Mouse (Mus musculus) heart, postnatal 0 days (tissue): Measurements from ENCODE around the gene Igf1r.

Experiments
- CTCF ChIP-seq: IDR thresholded peaks from 2 replicates; pipeline ENCODE4 v1.5.1; 2016; ENCODE audit warnings: antibody characterized with exemption, control low read depth, low read depth
- EP300 ChIP-seq: IDR thresholded peaks from 2 replicates; pipeline ENCODE4 v1.6.1; 2016; ENCODE audit warnings: antibody characterized with exemption, low read depth

DNA sequence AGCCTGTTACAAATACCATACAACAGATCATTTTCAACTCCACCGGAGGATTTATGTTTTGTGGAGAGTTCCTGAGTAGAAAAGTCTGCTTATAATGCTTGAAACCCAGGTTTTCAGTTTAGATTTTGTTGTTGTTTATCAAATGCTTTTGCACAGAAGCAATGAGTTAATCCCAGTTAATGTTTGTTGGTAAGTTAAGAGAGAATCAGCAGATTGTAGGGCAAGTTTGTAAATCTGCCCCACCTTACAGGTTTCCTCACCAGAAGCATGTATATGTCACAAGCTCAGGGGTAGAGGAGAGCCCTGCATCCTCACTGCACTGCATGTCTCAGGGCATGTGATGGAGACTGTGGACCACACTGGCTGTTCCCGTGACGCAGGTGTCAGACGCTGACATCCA lies 114.7 kb downstream of the Igf1r start:
- TF ChIP-seq CTCF (no peak), EP300 (no peak)
